Mouse (Mus musculus) bone marrow, adult 2 months (tissue): Measurements from ENCODE around the gene Chd9.

Experiments used
- CTCF ChIP-seq: fragments of 200-500 bp; IDR thresholded peaks from 2 replicates; pipeline ENCODE4 v1.5.1; 2011; ENCODE audit warnings: low read length, control low read depth; ENCODE audit not compliant: control insufficient read depth, insufficient read depth
- POLR2A ChIP-seq: fragments of 200-500 bp; IDR thresholded peaks from 2 replicates; pipeline ENCODE4 v1.6.1; 2011; ENCODE audit warnings: low read depth, mild to moderate bottlenecking, control low read depth, low read length, borderline replicate concordance; ENCODE audit not compliant: control insufficient read depth

GRCm38 (mm10) chr8:90902002-90902401 is 73.8 kb downstream of the Chd9 start:
- TF ChIP-seq CTCF (no peak), POLR2A (no peak)
